Mouse (Mus musculus): ENCODE measurements around the gene Gm14443.
"Not testable (repeated sequence)": the region's sequence is repeated elsewhere in the genome, so short reads cannot be mapped to it uniquely, and the experiment has no call there.

Gene Gm14443

DNA sequence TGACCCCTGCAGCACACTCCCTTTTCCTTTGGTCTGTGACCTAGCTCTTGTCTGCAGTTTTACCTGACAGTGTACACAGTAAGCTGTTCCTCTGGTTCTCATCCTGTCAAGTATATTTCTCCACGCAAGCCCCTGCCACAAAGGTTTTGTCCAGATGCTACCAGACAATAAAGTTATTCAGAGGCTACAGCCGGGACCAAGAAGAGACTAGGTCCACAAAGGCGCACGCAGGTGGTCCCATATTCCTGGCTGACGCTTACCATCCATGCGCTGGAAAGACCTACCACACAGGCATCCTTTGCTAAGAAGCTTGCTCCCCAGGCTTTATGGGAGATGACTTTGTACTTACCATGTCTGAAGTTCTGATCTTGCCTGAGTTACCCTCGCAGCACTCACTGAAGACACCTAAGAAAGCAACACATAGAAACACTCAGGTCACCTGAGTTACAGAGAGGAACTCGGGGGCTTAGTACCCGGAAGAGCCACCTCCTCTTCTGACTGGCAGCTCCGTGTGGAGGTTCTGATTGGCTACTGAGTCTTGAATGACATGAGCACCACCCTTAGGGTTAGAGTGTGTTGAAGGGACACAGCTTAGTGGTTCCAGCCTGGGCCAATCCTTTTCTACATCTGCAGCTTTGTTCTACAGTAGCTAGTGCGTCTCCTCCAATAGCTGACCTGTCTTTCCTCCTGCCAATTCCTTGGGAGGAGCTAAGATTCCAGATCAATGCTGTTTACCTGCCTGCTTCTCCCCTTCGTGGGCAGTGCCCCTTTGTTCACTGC lies at the start of gene Gm14443:
Gene Gm14443, minus strand, starts transcription at position 471 of the 780 bp plus-strand sequence.
- DNase-seq, result not testable (repeated sequence)

DNA sequence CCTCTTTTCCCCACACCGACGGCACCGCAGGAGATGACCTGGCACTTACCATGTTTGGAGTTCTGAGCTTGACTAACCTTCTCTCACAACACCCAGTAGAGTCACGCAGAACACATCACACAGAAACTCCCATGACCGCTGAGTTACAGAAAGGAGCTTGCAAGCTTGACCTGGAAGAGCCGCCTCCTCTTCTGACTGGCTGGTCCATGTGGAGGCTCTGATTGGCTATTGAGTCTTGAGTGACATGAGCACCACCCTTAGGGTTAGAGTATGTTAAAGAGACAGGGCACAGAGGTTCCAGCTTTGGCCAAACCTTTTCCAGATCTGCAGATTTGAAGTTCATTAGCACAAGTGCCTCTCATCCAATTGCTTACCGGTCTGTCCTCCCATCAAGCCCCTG lies 31.1 kb upstream of the Gm14443 start, which contains the start of gene Gm14391:
Gene Gm14391, minus strand, starts transcription at position 186 of the 400 bp plus-strand sequence.
- not testable (repeated sequence) for DNase-seq

DNA sequence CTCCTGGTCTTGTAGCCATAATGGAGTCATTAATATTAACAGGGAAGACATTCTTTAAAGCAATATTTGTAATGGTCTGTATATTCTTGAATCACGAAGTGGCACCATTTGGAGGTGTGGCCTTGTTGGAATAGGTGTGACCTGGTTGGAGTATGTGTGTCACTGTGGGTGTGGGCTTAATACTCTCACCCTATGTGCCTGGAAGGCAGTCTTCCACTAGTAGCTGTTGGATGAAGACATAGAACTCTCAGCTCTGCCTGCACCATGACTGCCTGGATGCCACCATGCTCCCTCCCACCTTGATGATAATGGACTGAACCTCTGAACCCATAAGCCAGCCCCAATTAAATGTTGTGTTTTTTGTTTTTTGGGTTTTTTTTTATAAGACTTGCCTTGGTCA lies 3.3 kb upstream of the Gm14443 start:
- DNase-seq, result not testable (repeated sequence)

DNA sequence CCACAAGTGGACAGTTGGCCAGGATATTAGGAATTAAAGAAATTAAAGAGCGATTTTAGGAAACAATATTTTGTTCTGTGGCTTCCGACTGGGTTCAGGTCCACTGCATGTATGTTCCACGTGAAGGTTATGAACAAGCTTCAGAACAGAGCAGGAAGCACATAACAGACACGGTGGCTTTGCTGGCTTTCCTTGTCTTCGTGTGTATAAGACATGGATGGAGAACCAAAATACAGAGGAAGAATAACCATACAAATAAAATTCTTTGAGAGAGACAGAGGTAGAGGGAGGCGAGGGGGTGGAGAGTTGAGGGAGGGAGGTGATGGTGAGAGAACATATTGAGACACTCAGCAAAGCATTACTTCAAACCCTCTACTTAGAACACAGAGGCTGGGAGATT lies 641 bp upstream of the Gm14443 start:
- no peak for DNase-seq

DNA sequence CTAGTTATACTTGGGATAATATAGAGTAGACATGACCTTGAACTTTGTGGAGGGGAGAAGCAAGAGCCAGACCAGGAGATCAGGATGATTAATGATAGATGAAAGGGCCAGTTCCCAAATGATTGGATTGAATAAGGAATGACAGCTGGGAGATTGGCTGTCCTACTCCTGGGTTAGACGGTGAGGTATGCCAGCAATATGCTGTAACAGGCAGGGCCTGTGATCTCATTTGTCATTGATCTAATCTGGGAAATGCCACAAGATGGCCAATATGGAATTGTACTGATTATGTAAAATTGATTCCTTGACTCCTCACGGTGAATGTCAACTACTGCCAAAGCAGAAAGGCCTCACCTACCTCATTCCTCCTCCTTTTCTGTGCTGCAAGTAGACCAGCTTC lies 1.6 kb downstream of the Gm14443 start:
- not testable (repeated sequence) for DNase-seq

DNA sequence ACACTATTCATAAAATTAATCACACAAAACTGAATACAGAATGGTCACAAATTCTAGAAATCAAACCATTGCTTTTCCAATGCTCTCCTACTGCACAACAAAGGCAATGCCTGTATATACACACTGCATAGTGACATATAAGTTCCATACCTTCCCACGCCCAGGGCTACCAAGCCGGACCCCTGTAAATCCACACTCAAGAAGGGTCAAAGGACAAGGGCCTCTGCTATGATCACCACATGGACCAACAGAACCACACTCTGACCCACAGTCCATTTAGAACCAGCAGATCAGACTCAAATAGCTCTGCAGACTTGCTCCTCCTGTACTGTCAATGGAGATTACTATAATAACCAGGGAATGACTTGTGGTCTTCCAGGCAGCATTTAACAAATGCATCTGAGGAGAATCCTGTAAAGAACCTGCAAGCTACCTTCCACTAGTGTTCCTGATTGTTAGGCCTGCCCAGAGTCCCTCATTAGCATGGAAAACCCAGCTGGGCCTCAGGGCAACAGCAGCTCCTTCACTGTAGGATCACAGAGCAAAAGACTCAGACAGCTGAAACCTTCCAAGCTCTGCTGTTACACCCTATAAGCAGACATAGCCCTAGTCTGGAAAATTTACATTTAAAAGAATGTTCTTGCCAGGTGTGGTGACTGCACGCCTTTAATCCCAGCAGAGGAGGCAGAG lies 2.6 kb downstream of the Gm14443 start:
- not testable (repeated sequence) for DNase-seq

DNA sequence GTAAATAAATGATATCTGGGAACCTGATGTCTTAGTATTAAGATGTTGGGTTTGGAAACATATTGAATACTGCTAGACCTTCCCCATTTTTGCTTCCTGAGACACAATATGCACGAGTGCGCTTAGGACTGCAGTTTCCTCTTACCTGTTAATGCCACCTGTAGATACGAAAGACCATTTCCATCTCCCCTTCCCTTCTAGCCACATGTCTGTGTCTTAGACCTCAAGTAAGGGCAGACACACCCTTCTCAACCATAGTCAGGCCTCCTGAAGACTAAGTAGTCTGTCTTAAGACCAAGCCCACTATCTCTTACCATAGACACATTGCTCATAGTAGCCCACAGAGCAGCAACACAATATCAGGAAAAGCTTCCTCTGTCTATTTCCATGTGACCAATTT lies 3.5 kb downstream of the Gm14443 start:
- DNase-seq, result no peak

DNA sequence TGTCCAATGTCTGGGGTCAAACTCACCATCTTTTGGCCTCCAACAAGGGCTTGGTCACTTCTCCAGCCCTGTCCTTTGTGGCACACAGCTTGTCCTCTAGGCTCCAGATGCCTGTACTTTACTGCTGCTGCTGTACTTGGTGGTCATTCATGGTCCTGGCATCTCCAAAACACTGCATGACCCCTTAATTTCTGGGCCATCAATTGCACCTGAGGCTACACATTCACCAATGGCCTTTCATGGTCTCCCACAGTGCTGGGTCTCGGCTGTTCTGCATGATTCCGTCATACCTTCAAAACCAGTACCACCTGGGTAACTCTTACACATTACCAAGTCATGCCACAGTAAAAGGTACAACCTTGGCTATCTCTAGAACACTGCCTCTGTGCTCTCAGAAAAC lies 8.8 kb downstream of the Gm14443 start:
- not testable (repeated sequence) for DNase-seq

DNA sequence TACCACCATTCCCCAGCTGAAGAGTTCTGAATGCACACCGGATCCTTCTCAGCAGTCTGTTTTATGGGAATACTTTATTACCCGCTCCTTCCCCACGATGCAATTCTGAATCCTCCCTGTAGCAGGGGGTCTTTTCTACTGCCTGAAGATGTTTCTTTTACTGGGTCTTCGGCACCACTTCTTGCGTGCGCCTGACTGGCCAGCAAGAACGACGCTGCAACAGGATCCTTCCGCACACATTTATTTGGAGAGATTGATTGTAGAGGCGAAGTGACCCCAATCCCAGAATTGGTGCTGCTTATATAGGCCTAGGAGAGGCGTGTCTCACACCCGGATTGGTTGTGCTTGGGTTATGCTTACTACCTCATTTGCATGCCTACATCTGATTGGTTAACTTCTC lies 10.6 kb downstream of the Gm14443 start:
- not testable (repeated sequence) for DNase-seq

DNA sequence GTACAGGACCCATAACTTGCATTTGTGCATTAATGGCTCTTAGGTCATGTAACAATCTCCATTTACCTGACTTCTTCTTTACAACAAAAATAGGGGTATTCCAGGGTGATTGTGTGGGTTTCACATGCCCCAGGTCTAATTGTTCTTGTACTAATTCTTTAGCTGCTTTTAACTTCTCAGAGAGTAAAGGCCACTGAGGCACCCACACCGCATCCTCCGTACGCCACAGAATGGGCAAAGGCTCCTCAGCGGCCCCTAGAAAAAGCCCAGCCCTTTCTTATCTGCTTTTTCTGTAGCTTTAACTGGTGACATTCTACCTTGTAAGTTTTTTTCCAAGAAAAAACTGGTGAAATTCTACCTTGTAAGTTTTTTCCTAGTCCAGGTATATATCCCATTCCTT lies 14.2 kb downstream of the Gm14443 start:
- DNase-seq, result not testable (repeated sequence)

DNA sequence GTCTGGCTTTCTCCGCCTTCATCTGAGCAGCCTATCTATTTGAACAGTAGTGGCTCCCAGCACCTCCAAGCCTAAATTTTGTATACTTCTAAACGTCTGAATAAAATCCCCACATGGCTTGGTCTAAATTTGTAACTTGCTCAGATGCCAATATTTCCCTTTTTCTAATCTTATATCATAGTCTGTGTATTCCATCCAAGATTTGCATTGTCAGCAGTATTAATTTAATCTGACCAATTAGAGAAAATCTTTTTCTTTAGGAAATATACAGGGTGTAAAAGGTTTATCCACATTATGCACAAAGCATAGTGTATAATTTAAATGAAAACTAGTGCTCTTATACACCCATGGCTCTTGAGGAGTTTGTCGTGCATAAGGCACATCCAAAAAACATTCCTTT lies 17.0 kb downstream of the Gm14443 start:
- DNase-seq, result no peak

DNA sequence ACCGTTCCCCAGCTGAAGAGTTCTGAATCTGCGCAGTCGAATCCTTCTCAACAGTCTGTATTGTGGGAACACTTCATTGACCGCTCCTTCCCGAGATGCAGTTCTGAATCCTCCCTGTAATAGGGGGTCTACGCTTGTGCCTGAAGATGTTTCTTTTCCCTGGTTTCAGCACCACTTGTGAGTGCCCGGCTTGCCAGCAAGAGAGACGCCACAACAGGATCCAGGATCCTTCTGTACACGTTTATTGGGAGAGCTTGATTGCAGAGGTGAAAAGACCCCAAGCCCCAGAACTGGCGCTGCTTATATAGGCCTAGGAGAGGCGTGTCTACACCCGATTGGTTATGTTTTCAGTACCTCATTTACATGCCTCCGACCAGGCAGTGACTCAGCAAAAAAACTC lies 19.0 kb downstream of the Gm14443 start:
- DNase-seq, result no peak

DNA sequence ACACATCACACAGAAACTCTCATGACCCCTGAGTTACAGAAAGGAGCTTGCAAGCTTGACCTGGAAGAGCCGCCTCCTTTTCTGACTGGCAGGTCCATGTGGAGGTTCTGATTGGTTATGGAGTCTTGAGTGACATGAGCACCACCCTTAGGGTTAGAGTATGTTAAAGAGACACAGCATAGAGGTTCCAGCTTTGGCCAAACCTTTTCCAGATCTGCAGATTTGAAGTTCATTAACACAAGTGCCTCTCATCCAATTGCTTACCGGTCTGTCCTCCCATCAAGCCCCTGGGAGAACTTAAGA lies 33.7 kb downstream of the Gm14443 start, which contains the start of gene Gm14399:
Gene Gm14399, minus strand, starts transcription at position 20 of the 303 bp plus-strand sequence.
- not testable (repeated sequence) for DNase-seq

DNA sequence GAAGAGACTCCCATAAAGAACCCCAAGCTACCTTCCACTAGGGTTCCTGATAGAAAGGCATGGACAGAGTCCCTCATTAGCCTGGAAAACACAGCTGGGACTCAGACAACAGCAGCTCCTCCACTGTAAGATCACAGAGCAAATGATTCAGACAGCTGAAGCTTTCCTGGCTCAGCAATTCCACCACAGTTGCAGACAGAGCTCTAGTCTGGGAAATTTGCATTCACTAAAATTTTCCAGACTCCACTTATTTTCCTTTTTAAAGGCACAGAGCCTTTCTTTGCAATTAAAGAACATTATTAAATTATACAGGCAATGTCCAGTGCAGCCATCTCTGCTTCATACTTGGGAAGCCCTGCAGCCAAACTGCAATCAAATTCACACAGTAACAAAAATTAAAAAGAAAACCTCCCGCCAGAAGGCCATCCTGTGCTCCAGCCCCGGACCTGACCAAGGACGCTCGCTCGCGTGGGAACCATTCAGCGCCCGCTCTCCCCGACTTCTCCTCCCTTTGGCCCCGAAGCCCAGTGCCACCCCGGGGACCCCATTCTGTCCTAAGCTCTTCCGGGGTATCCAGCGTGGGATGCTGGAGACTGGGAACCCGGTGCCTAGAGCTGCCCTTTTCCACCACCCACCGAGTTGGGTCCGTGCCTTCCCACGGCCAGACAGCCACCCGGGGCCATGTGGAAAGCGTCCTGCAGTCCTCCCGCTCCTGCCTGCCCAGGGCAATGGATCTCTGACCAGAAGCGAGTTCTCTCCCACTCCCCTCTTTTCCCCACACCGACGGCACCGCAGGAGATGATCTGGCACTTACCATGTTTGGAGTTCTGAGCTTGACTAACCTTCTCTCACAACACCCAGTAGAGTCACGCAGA lies 34.3 kb downstream of the Gm14443 start:
- DNase-seq, result peak; percentile 42

DNA sequence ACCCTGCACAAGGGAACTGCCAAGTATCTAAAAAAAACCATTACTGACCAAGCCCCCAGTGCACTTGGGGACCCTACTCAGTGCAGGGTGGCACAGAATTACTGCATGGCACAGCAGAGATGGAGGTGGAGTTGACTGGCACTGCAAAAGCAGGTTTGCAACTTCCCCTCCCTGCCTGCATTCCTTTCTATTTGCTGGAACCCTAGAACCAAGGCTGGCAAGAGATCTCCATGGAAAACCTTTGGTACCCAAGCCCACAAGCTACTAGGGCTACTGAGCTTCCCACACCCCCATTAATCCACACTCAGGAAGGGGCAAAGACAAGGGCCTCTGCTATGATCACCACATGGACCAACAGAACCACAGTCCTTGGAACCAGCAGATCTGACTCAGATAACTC lies 35.0 kb downstream of the Gm14443 start:
- DNase-seq, result not testable (repeated sequence)
